Mouse (Mus musculus) left cerebral cortex, adult 18-20 months (tissue): ENCODE results near the gene Olfr463. TPM values are rescaled to one million over a fixed set of nuclear protein-coding genes. Genes with fewer than 3 reads are reported as not detected.

Experiments used
- DNase-seq, 2 experiments: peaks; one replicate each; pipeline ENCODE4 v3.0.0; 2021 to 2022; ENCODE audit warnings: low spot score in 2 of 2, mixed read lengths in 1 of 2
- long read RNA-seq, 2 experiments: library from polyadenylated mRNA; stranded (forward); transcript quantifications; one replicate each; pipeline ENCODE4 v2.0.0; 2021
- total RNA-seq, 2 experiments: library from RNA; stranded (reverse); gene quantifications; 2 replicates each; pipeline ENCODE4 v1.2.3; 2021

Olfr463 gene
- not detected for total RNA-seq
- long read RNA-seq, experiment 1 = 0 reads
- long read RNA-seq, experiment 2 = 0 reads

- DNase-seq = no peak
Measured at GRCm38 (mm10) chr11:87897287-87897686, at the start of gene Olfr463. Olfr463 (minus strand) TSS chr11:87897387.

- no peak for DNase-seq
Measured at GRCm38 (mm10) chr11:87935467-87935866, 38.3 kb upstream of the Olfr463 start.

- no peak for DNase-seq
Measured at GRCm38 (mm10) chr11:87933731-87934130, 36.5 kb upstream of the Olfr463 start.

- no peak for DNase-seq
Measured at GRCm38 (mm10) chr11:87930348-87930747, 33.2 kb upstream of the Olfr463 start.

- DNase-seq = no peak
Measured at GRCm38 (mm10) chr11:87920966-87921365, 23.8 kb upstream of the Olfr463 start, which contains the start of gene Olfr464. Olfr464 (minus strand) TSS chr11:87920967.

GRCm38 (mm10) chr11:87920301-87920700, 23.1 kb upstream of the Olfr463 start:
- peak in 1 of 2 experiments; percentile 38 for DNase-seq

GRCm38 (mm10) chr11:87916005-87916404, 18.8 kb upstream of the Olfr463 start:
- no peak for DNase-seq

GRCm38 (mm10) chr11:87904331-87904730, 7.1 kb upstream of the Olfr463 start:
- no peak for DNase-seq

- no peak for DNase-seq
Measured at GRCm38 (mm10) chr11:87892168-87892567, 5.0 kb downstream of the Olfr463 start, which contains the start of gene Olfr462. Olfr462 (minus strand) TSS chr11:87892268.

- DNase-seq = no peak
Measured at GRCm38 (mm10) chr11:87884856-87885255, 12.3 kb downstream of the Olfr463 start.

GRCm38 (mm10) chr11:87883493-87883892, 13.7 kb downstream of the Olfr463 start:
- DNase-seq = no peak

GRCm38 (mm10) chr11:87881714-87882113, 15.5 kb downstream of the Olfr463 start:
- no peak for DNase-seq

GRCm38 (mm10) chr11:87879826-87880225, 17.4 kb downstream of the Olfr463 start:
- no peak for DNase-seq

- DNase-seq = no peak
Measured at GRCm38 (mm10) chr11:87875436-87875835, 21.8 kb downstream of the Olfr463 start, which contains the start of gene Epx. Epx (minus strand) TSS chr11:87875536.

- no peak for DNase-seq
Measured at GRCm38 (mm10) chr11:87871766-87872165, 25.4 kb downstream of the Olfr463 start.

- DNase-seq = no peak
Measured at GRCm38 (mm10) chr11:87870096-87870495, 27.1 kb downstream of the Olfr463 start.

GRCm38 (mm10) chr11:87866891-87867290, 30.3 kb downstream of the Olfr463 start:
- peak; percentile 16 to 30 for DNase-seq

GRCm38 (mm10) chr11:87862805-87863204, 34.4 kb downstream of the Olfr463 start:
- no peak for DNase-seq

GRCm38 (mm10) chr11:87860426-87860825, 36.8 kb downstream of the Olfr463 start:
- no peak for DNase-seq

GRCm38 (mm10) chr11:87859273-87859672, 37.9 kb downstream of the Olfr463 start:
- no peak for DNase-seq

- no peak for DNase-seq
Measured at GRCm38 (mm10) chr11:87854550-87854949, 42.6 kb downstream of the Olfr463 start.

GRCm38 (mm10) chr11:87853597-87853954, 43.6 kb downstream of the Olfr463 start:
- peak; percentile 31 to 47 for DNase-seq
